Mouse (Mus musculus): ENCODE measurements around the gene Numbl. TPM values are rescaled to one million over a fixed set of nuclear protein-coding genes. Genes with fewer than 3 reads are reported as not detected.

The Numbl gene
- total RNA-seq, 2 experiments from 2014 or later = 11.3 to 13.6 TPM

DNA sequence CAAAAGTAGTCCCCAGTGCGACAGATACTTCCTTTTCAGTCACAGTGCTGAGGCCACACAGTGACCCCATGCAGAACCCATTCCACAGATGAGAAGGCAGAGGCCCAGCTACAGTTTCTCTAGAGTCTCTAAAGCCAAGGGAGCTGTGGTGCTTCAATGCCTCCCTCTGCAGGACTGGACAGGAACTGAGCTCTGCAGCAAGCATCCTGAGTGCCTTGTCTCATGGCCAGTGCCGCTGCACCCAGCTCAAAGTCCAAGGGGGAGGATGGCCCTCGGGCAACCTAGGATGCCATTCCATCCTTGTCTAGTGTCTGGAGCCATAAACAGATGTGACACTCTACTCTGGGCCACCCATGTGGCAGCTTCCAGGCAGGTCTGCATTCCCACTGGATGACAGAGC is 2.5 kb upstream of the Numbl start:
- DNase-seq = peak; percentile 20

DNA sequence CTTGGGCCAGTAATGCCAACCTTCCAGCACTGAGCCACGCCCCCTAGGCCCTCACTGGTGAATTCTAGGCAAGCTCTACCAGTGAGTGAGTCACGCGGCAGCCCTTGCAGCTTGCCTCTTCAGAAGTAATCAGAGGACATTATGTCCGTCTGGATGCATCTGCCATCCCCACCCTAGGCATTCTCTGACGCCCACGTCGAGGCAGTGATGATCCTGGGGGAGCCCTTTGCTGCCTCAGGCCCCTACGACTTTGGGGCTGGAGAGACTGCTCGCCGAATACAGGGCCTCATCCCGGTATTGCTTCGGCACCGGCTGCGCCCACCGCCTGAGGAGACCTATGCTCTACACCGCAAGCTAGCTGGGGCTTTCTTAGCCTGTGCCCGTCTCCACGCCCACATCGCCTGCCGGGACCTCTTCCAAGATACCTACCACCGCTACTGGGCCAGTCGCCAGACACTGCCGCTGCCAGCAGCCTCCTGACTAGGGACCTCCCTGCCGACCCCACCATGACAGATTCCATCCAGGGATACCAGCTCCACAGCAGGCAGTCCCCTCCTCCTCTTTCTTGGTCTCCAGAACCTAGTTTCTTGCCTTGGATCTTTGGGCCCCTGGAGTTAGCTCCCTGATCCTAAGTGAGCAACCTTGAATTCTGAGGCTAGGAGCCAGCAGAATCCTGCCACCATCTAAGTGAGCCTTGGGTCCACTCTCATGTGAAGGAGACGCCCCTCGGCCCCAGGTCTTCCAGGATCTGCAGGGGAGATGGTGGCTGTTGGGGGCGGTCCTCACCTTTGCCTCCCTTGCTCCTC is 984 bp upstream of the Numbl start:
- peak; percentile 78 for DNase-seq

GRCm38 (mm10) chr7:27257852-27258204 is 405 bp upstream of the Numbl start:
- no peak for DNase-seq

GRCm38 (mm10) chr7:27259271-27259721 is 1.1 kb downstream of the Numbl start:
- DNase-seq = peak; percentile 26

DNA sequence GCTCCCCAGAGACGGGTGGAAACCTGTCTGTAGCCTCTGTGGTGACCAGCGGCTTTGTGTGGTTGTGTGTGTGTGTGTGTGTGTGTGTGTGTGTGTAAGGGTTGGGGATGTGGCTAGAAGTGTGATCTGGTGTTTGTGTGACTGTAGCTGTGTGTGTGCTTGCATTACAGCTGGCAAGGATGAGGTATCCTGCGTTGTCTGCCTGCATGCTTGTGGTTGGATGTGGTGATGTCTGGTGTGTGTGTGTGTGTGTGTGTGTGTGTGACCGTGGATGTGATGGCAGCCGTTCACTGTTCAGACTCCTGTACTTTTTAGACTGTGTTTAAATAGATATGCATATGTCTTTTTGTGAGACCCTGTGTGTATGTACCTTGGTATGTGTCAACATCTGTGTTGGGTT is 1.5 kb downstream of the Numbl start:
- DNase-seq = peak; percentile 19

DNA sequence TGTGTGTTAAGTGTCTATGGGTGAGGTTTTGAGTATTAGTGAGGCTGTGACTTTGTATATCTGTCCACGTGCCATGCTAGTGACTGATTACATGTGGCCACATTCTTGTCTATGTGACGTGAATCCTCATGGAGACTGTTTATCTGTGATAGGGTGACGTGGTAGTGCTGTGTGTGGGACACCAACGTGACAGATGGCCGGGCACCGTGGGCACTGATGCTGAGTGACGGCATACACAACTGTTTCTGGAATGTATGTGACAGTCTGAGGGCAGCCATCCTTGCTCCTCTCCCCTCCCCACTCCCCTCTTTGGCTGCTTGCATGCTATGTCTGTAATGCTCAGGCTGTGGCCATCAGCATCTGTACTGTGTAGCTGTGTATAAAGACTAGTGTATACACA is 2.6 kb downstream of the Numbl start:
- DNase-seq = no peak

GRCm38 (mm10) chr7:27261888-27262287 is 3.7 kb downstream of the Numbl start:
- no peak for DNase-seq

- DNase-seq = no peak
Observed at GRCm38 (mm10) chr7:27264761-27265160, 6.5 kb downstream of the Numbl start.

DNA sequence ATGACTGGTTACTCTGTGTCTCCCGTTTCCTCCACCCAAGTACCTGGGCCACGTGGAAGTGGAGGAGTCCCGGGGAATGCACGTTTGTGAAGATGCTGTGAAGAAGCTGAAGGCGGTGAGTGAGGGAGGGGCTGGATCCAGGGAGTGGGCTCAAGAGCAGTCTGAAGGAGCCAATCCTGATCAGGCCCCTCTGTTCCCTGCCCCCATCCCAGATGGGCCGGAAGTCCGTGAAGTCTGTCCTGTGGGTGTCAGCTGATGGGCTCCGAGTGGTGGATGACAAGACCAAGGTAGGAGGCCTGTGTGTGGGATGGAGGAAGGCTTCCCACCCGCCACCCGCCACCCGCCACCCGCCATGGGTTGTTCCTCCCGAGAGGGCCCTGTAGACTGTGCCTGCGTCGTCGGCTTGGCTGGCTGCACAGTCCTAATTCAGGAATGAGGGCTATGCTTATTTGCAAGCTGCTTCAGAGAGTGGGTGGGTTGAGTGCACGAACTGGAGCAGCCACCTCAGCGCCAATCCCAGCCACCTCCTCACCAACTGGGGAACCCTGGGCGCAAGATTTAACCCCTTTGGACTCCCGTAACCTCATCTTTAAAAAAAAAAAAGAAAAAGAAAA is 8.4 kb downstream of the Numbl start:
- no peak for DNase-seq

DNA sequence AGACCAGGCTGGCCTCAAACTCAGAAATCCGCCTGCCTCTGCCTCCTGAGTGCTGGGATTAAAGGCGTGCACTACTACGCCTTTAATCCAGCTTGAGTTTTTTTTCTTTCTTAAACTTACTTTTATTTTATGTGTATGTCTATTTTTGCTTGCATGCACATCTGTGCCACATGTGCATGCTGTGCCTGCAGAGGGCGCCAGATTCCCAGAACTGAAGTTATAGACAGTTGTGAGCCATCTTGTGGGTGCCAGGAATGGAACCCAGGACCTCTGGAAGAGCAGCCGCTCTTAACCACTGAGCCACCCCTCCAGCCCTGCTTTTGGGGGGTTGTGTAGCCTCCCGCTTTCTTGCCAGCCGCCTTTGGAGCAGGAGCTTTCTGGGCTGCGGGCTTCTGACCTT is 13.2 kb downstream of the Numbl start:
- no peak for DNase-seq

- peak; percentile 40 for DNase-seq
Observed at GRCm38 (mm10) chr7:27273739-27274351, 15.6 kb downstream of the Numbl start.

GRCm38 (mm10) chr7:27274916-27275315 is 16.7 kb downstream of the Numbl start:
- DNase-seq = no peak

- no peak for DNase-seq
Observed at GRCm38 (mm10) chr7:27276021-27276420, 17.8 kb downstream of the Numbl start.

DNA sequence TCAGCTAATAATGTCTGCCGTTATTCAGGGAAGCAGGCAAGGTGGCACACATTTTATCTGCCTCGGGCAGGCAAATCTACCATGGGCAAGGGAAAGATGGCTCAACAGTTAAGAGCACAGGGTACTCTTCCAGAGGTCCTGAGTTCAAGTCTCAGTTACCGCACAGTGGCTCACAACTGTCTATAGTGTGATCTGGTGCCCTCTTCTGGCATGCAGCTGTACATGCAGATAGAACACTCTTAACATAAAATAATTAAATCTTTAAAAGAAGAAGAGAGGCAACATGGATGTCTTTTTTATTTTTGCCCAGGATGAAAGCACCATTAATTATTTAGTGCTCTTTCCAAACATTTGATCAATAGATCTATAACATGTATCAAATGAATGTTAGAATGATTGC is 19.0 kb downstream of the Numbl start:
- no peak for DNase-seq

DNA sequence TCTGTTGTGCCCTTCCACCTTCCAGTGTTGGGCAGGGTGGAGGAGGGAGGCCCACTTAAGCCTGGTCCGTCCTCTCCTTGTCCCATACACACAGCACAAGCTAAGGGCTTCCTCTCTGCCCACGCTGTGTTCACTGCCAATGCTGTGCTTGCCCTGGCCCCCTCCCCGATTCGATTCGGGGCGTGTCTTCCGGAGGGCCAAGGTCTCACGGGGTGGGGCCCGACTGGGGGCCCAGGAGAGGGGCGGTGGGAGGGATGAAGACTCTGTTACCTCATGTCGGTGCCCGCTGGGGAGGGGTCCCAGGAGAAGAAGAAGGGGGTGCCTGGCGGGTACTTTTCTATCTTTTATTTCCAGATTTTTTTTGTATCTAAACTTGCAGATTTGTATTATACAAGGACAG is 23.5 kb downstream of the Numbl start:
- no peak for DNase-seq

GRCm38 (mm10) chr7:27282225-27282624 is 24.0 kb downstream of the Numbl start:
- DNase-seq = no peak

DNA sequence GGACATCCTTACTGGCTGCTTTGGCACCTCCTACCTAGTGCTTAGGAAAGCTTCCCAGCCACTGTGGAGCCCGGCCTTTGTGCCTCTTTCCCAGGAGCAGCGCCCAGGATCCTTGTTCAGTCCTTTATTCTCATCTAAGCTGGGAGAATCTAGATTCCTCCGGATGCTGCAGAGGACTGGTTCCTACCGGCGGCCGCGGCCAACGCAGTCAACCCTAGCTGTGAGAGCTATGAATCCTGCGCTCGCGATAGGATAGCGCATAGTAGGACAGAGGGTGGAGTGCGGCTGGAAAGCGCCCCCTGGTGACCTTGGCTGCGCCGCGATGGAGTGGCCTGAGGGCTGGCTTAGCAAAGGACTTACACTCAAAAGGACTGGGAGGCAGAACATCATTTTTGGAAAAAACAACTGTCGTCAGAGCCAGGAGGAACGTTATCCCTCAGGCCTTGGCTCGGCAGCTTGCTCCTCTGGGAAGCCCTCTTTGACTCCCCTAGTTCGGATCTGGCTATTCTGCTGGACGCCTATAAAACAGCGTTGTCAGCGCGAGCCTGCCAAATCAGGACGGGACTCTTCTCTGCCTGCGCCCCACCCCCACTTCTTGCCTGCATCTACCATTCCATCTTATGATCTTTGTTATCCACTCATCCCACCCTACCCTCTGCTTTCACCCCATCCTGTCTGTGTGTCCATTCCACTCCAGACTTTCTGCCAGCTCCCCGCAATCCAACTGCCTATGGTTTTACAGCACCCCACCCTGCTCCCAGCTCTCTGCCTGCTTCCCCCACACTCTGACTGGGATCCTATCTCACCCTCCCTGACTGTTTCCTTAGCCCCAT is 26.8 kb downstream of the Numbl start:
- DNase-seq = peak; percentile 58

- peak; percentile 76 for DNase-seq
Observed at GRCm38 (mm10) chr7:27285698-27286066, 27.4 kb downstream of the Numbl start.

DNA sequence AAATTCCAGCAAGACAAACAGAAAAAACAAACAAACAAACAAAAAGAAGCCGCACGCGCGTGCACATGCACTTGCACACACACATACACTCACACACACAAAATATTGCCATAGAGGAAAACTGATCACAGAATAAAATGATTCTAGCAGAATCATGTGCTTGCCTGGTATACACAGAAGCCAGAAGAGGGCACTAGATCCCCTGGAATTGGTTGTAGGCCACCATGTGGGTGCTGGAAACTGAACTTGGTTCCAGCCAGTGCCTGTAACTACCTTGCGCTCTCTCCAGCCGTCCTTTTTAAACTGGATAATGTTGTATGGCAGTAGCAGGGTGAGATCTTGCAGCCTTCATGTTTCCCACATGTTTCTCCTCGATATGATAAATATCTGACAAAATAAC is 30.5 kb downstream of the Numbl start:
- DNase-seq = no peak

DNA sequence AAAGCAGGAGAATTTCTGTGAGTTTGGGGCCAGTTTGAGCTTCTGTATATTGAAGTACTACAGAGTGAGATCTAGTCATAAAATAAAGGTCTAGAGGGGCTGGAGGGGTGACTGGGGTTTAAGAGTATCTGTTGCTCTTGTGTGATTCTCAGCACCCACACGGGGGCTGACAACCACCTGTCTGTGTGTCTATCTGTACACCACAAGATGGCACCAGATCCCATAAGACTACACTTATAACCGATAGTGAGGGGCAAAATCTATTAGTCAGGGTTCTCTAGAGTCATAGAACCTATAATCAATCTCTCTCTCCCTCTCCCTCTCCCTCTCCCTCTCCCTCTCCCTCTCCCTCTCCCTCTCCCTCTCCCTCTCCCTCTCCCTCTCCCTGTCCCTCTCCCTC is 32.3 kb downstream of the Numbl start:
- no peak for DNase-seq

DNA sequence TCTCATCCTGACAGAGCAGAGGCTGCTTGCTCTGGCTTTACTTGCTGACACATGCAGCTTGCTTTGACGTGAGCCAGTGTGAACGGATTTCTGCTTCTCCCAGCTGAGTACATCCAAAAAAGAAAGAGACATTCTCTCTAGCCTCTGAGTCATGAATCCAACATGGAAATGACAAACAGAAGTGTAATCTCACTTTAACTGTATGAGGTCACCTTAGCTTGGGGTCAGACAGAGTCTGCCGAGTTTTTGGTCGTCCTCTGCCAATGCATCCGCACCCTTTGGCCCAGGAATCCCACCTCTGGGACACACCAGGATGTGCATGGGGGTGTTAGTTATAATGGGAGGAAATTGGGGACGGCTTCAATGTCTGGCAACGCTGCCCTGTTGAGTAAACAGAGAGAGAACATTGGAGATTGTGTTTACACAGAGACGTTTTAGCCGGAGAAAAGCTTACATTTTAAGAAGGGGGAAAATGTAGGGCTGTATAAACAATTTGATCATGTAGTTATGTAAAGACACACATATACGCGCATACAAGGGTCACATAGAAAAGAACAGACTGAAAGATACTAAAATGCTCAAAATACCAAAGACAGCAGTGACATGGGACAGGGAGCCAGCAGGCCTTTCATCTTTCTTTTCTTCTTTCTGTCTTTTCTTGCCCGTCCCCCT is 33.7 kb downstream of the Numbl start:
- peak; percentile 40 for DNase-seq

- peak; percentile 37 for DNase-seq
Observed at GRCm38 (mm10) chr7:27295956-27296355, 37.7 kb downstream of the Numbl start.
